Mouse (Mus musculus): ENCODE results near the gene Hoxb7. TPM values are rescaled to one million over a fixed set of nuclear protein-coding genes. Genes with fewer than 3 reads are reported as not detected.

Gene Hoxb7
- total RNA-seq (2022): not detected

GRCm38 (mm10) chr11:96285771-96286738 lies at the start of gene Hoxb7:
Gene Hoxb7 (plus strand): TSS chr11:96286623.
- no peak for DNase-seq (ENCODE audit: low spot score)

GRCm38 (mm10) chr11:96240211-96240610 lies 46.2 kb upstream of the Hoxb7 start:
- DNase-seq (ENCODE audit: low spot score): no peak

- no peak for DNase-seq (ENCODE audit: low spot score)
Observed at GRCm38 (mm10) chr11:96250901-96251300, 35.5 kb upstream of the Hoxb7 start.

DNA sequence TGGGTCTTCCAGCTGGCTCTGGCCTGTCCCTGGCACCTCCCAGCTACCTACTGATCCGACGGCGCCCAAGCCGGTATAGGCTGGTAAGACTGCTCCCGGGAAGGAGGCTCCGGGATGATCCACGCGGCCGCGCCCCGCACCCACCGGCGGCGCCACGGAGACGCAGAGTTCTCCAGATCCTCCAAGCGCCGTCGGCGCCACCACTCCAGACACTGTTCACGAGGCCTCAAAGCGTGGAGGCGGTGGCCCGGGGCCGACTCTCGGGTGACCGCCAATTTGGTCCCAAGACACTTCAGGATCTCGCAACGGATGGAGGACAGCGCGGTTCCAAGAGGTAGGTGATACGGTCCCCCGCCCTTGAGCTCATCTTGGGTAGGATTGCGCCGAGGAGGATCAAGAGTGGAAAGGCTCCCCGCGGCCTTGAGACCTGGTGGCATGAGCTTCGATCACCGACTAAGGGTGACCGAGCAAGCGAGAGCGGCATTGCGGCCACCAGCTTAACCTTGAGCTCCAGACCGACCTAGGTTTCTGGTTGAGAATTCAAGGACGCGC lies 34.9 kb upstream of the Hoxb7 start:
- no peak for DNase-seq (ENCODE audit: low spot score)

- DNase-seq (ENCODE audit: low spot score): no peak
Observed at GRCm38 (mm10) chr11:96252541-96253120, 33.8 kb upstream of the Hoxb7 start.

- DNase-seq (ENCODE audit: low spot score): no peak
Observed at GRCm38 (mm10) chr11:96254221-96254620, 32.2 kb upstream of the Hoxb7 start.

GRCm38 (mm10) chr11:96255111-96255995 lies 31.1 kb upstream of the Hoxb7 start:
- no peak for DNase-seq (ENCODE audit: low spot score)

DNA sequence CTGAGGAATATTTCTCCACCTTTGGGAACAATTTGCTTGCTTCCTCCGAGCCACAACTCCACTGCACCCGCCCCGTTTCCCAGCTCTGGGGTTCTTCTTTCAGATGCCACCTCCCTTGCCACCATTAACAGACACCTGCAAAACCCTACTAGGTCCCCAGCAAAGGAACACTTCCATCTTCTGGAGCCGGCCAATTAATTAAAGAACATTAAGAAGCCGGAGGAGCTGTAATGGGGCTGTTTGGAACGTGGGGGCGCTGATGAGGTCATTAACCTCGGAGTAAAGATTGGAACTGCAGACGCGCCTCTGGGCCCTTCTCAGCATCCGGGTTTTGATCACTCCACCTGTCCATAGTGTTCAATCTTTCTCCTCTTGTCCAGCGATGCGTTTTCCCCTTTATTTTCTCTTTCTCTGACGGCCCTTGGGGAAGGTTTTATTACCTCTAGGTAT lies 30.4 kb upstream of the Hoxb7 start:
- DNase-seq (ENCODE audit: low spot score): no peak

DNA sequence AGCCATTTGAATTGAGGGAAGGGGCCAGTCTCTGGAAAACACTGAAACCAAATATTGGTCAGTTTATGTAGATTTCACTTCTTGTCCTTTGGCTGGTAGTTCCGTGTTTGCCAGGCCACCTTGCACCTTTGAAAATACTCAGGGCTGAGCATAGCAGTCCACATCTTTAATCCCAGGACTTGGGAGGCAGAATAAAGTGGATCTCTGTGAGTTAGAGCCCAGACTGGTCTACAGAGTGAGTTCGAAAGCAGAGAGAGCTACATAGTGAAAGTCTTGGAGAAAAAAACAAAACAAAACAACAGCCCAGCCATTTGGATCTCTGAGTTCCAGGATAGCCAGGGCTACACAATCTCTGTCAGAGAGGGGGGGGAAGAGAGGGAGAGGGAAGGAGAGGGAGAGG lies 29.3 kb upstream of the Hoxb7 start:
- no peak for DNase-seq (ENCODE audit: low spot score)

- DNase-seq (ENCODE audit: low spot score): no peak
Observed at GRCm38 (mm10) chr11:96259038-96259437, 27.4 kb upstream of the Hoxb7 start.

DNA sequence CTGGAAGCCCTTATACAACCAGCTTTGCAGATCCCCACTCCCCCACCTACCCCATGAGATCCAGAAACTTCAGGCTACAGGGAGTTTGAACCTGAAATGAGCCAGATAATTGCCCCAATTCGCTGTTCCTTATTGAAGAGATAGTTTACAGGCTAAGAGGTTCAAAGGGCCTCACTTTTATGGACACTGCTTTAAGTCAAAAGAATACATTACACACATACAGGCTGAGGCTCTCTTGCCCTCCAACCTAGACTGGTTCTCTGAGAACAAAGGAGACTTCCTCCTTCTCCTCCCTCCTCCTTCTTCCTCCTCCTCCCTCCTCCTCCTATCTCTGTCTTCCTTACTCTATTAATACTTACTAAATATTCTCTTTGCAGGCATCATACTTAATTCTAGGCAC lies 26.9 kb upstream of the Hoxb7 start:
- no peak for DNase-seq (ENCODE audit: low spot score)

DNA sequence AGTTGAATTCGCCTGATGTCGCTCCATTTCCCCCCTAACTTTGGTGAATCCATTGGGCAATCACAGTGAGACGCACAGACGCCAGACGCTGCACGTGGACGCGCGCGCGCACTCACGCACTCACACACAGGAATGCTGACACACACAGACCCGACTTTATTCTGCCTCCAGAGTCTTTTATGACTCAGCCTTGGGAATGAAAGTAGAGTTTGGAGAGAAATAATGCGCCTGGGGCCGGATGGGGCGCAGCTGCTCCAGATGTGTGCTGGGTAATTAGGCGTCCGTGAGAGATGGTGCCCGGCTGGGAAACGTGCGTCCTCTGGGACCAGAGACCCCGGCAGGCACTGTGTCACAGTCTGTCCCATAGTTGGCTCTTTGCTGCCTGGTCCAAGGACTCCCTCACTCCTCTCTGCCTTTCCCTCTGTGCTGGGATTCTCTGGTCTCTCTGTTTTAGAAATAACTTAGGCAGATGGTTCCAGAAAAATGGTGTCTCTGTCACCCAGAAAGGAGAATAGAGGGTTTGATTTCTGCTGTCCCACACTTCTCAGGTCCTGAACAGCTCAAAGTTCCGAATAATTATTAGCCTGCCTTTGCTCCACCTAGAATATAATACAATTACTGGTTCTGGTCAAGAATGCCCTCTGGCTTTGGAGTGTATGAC lies 26.0 kb upstream of the Hoxb7 start:
- no peak for DNase-seq (ENCODE audit: low spot score)

- no peak for DNase-seq (ENCODE audit: low spot score)
Observed at GRCm38 (mm10) chr11:96261323-96261890, 25.0 kb upstream of the Hoxb7 start.

GRCm38 (mm10) chr11:96262262-96262830 lies 24.1 kb upstream of the Hoxb7 start:
- DNase-seq (ENCODE audit: low spot score): no peak

- no peak for DNase-seq (ENCODE audit: low spot score)
Observed at GRCm38 (mm10) chr11:96263636-96264389, 22.6 kb upstream of the Hoxb7 start.

DNA sequence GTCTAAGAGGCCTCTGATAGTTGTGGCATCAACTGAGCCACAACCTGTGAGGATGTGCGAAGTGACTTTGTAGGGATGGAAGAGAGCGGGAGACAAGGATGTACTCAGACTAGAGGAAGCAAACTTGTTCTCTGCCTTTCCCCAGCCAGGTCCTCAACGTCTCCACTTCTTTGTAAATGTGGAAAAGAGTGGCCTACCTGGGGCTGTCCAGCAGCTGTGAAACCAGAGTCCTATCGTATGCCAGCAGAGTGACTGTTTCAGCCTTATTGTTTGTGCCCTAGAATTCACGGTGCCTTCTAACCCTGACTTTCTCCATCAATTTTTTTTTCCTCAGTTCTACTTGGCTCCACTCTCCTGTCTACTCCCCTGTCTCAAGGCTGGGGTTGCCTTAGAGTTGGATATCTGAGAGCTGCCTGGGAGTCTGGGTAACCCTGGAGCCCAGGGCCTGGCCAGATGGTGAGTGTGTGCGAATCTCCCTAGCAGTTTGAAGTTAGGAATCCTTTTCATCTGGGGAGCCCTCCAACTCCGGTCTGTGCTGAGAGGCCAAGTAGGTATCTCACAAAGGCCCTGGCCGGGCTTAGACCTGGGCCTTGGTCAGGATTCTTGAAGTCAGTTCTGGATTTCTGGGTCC lies 21.9 kb upstream of the Hoxb7 start:
- no peak for DNase-seq (ENCODE audit: low spot score)

- no peak for DNase-seq (ENCODE audit: low spot score)
Observed at GRCm38 (mm10) chr11:96265954-96266353, 20.5 kb upstream of the Hoxb7 start.

GRCm38 (mm10) chr11:96267021-96267920 lies 19.2 kb upstream of the Hoxb7 start:
- no peak for DNase-seq (ENCODE audit: low spot score)

All from heart, adult 8-10 months (tissue).